8 mouse cellular contexts compared by ENCODE assay signal in genomic region chr4:141537706-141538407, GRCm38 (mm10). TPM values are rescaled to one million over a fixed set of nuclear protein-coding genes. Genes with fewer than 3 reads are reported as not detected.
DNase-seq lines count a peak whose midpoint lies in the region; ATAC-seq and TF ChIP-seq lines count a peak whose summit lies in the region.

No protein-coding gene starts in this region.

- H3K9ac ChIP-seq in liver, postnatal 0 days (replicated peaks), result peak overlapping the region; percentile 87

- DNase-seq in urinary bladder, adult 18-20 months (ENCODE audit: low spot score in 2 of 2), result peak; percentile 13 to 32
- DNase-seq in urinary bladder, postnatal 10 days (ENCODE audit: low spot score), result no peak
- peak; percentile 38 to 68 for DNase-seq in cerebellum, adult 18-20 months
- DNase-seq in gastrocnemius, adult 18-20 months (ENCODE audit: low spot score), result peak; percentile 43
- DNase-seq in liver, postnatal 0 days, result peak; percentile 68
- peak; percentile 42 for DNase-seq in right cerebral cortex, postnatal 14 days

- no peaks in the 10 kb centered on the region for H3K9me3 ChIP-seq in liver, postnatal 0 days (ENCODE audit: low read length)

- no peak for TF ChIP-seq EP300 in liver, postnatal 0 days (IDR thresholded peaks at IDR 0.05; ENCODE audit: low read depth)

- H3K27me3 ChIP-seq in liver, postnatal 0 days (ENCODE audit: insufficient read depth, low read length), result no peaks in the 10 kb centered on the region

- H3K4me1 ChIP-seq in liver, postnatal 0 days (ENCODE audit: insufficient read depth), result peaks cover 29% of the 10 kb centered on the region

- peak overlapping the region; percentile 98 for H3K27ac ChIP-seq in liver, postnatal 0 days (ENCODE audit: low read depth)

- 1% methylated on average over 95 of the region's 101 CpGs for WGBS in liver, postnatal 0 days (ENCODE audit: insufficient replicate concordance)

- H3K36me3 ChIP-seq in liver, postnatal 0 days (replicated peaks; ENCODE audit: insufficient read depth, low read length), result no peaks in the 10 kb centered on the region

- H3K4me3 ChIP-seq in liver, postnatal 0 days (ENCODE audit: low read depth, low read length), result peak overlapping the region; percentile 79

- ATAC-seq in inflammation-experienced regulatory T-cells, adult 6 months, result peak; percentile 27
- ATAC-seq in liver, postnatal 0 days, result peak; percentile 20
- no peak for ATAC-seq in monocyte, adult 5-6 weeks (replicated peaks; ENCODE audit: insufficient number of reproducible peaks, low FRiP score, low TSS enrichment, poor library complexity, severe bottlenecking)

- TF ChIP-seq CTCF in liver, postnatal 0 days (IDR thresholded peaks at IDR 0.05; ENCODE audit: low read depth), result no peak

- peak overlapping the region; percentile 94 for H3K4me2 ChIP-seq in liver, postnatal 0 days (ENCODE audit: low read depth, low read length)

RNA-seq across cellular contexts. Expression of gene Spen, which starts 0.5 kb away (rescaled TPM):
- 10 to 100 TPM; 21.4 to 21.9 TPM for total RNA-seq in gastrocnemius, adult 18-20 months (2021)
- polyA plus RNA-seq in inflammation-experienced regulatory T-cells, adult 6 months (2017; shearing (Covaris generic)), result 10 to 100 TPM in 2 of 3 experiments, 1 to 10 TPM in 1; 8.6 to 17.1 (median 14.3) TPM
- polyA plus RNA-seq in liver, postnatal 0 days (2015; fragmentation: Nextera tagmentation; extraction: Ambion mirVana), result 2.3 and 3.0 TPM in 2 replicates
- 39.8 to 81.5 TPM (median 48.1 TPM) in 3 replicates for total RNA-seq in monocyte, adult 5-6 weeks (2017)
